8 mouse cellular contexts compared by ENCODE assay signal in the genomic region with DNA sequence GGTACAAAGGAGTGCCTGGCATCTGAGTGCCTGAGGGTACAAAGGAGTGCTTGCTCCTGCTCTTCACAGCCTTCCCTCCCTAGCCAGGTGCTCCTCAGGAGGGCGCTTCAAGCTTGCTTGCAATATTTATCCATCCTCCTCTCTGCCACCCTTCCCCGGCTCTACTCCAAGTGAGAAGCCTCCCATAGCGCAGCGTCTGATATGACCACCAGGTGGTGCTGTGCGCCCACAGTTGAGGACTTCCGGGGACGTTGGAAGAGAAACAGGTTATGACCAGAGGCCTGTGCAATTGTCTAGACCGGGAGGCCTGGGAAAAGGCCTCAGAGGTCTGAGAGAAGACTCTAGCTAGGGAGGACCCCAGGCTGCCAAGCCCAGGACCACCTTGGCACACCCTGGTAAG. TPM values are rescaled to one million over a fixed set of nuclear protein-coding genes. Genes with fewer than 3 reads are reported as not detected.
DNase-seq lines count a peak whose midpoint lies in the region; ATAC-seq and TF ChIP-seq lines count a peak whose summit lies in the region.

No protein-coding gene starts in this region.

- H3K4me3 ChIP-seq in cortical plate, adult 2 months (ENCODE audit: insufficient read depth, low read length): no peak overlapping the region

- ATAC-seq in inflammation-experienced regulatory T-cells, adult 6 months: peak; percentile 85
- ATAC-seq in megakaryocyte progenitor cell, adult 5-6 weeks (replicated peaks; ENCODE audit: poor library complexity): peak; percentile 98

- peak; percentile 97 for TF ChIP-seq CTCF in cortical plate, adult 2 months (IDR thresholded peaks at IDR 0.05; ENCODE audit: extremely low read depth, insufficient read depth, low read length)

- DNase-seq in adipocyte (ENCODE audit: low spot score): peak; percentile 91
- DNase-seq in gastrocnemius, postnatal 10 days: peak; percentile 89
- DNase-seq in left cerebral cortex, adult 8-10 months (ENCODE audit: low spot score in 2 of 2): peak; percentile 87 to 96
- DNase-seq in right cerebral cortex, adult 2 months (ENCODE audit: low spot score in 2 of 2): peak; percentile 95 to 98
- DNase-seq in urinary bladder, adult 2 months (ENCODE audit: low spot score): peak; percentile 79

- TF ChIP-seq POLR2A in cortical plate, adult 2 months (IDR thresholded peaks at IDR 0.05; ENCODE audit: extremely low read depth, insufficient read depth, low read length): 0 out of 2 replicates have a peak, but pooled peaks have one; percentile 15

- H3K27ac ChIP-seq in cortical plate, adult 2 months (ENCODE audit: insufficient read depth, low read length): peak overlapping the region; percentile 75

- H3K4me1 ChIP-seq in cortical plate, adult 2 months (ENCODE audit: control insufficient read depth, insufficient read depth, low read length): peaks cover 6% of the 10 kb centered on the region

RNA-seq across cellular contexts. Expression of a gene that starts 6.7 kb away (rescaled TPM):
- 995 and 1,039 TPM in 2 replicates for polyA plus RNA-seq in cortical plate, adult 2 months (2012; rRNA removed)
- total RNA-seq in gastrocnemius, postnatal 10 days (2021): 1 to 10 TPM; 5.9 to 7.2 TPM
- polyA plus RNA-seq in inflammation-experienced regulatory T-cells, adult 6 months (2017; shearing (Covaris generic)): 1 to 10 TPM; 1.0 to 2.1 (median 1.2) TPM
- total RNA-seq in left cerebral cortex, adult 8-10 months (2022): 1,000 to 10,000 TPM in 2 of 4 experiments, 100 to 1,000 TPM in 2; 966 to 1,102 (median 1,006) TPM
- 0.02 TPM in 1 of 2 replicates, not detected in the other for total RNA-seq in megakaryocyte progenitor cell, adult 5-6 weeks (2015)
- total RNA-seq in megakaryocyte progenitor cell, adult 5-6 weeks (2017): 0.03 TPM in 1 of 2 replicates, not detected in the other
- 20.1 and 23.5 TPM in 2 replicates for polyA plus RNA-seq in urinary bladder, adult 2 months (2012; rRNA removed)

RNA-seq across cellular contexts. Expression of a gene that starts 12.9 kb away (rescaled TPM):
- 28.2 and 30.6 TPM in 2 replicates for polyA plus RNA-seq in cortical plate, adult 2 months (2012; rRNA removed)
- total RNA-seq in gastrocnemius, postnatal 10 days (2021): 10 to 100 TPM; 32.3 to 35.7 TPM
- polyA plus RNA-seq in inflammation-experienced regulatory T-cells, adult 6 months (2017; shearing (Covaris generic)): 10 to 100 TPM; 11.9 to 16.6 (median 14.9) TPM
- total RNA-seq in left cerebral cortex, adult 8-10 months (2022): 10 to 100 TPM; 51.6 to 54.5 (median 52.7) TPM
- total RNA-seq in megakaryocyte progenitor cell, adult 5-6 weeks (2015): 4.5 and 6.1 TPM in 2 replicates
- total RNA-seq in megakaryocyte progenitor cell, adult 5-6 weeks (2017): 4.7 and 6.4 TPM in 2 replicates
- 12.9 and 17.8 TPM in 2 replicates for polyA plus RNA-seq in urinary bladder, adult 2 months (2012; rRNA removed)

RNA-seq across cellular contexts. Expression of a gene that starts 51.1 kb away (rescaled TPM):
- 19.1 and 19.2 TPM in 2 replicates for polyA plus RNA-seq in cortical plate, adult 2 months (2012; rRNA removed)
- total RNA-seq in gastrocnemius, postnatal 10 days (2021): under 1 TPM in 1 of 2 experiments, not detected in 1; 0.11 TPM
- not detected for polyA plus RNA-seq in inflammation-experienced regulatory T-cells, adult 6 months (2017; shearing (Covaris generic))
- total RNA-seq in left cerebral cortex, adult 8-10 months (2022): 10 to 100 TPM; 27.9 to 32.2 (median 28.2) TPM
- not detected in 2 replicates for total RNA-seq in megakaryocyte progenitor cell, adult 5-6 weeks (2015)
- not detected in 2 replicates for total RNA-seq in megakaryocyte progenitor cell, adult 5-6 weeks (2017)
- 0.04 TPM in 1 of 2 replicates, not detected in the other for polyA plus RNA-seq in urinary bladder, adult 2 months (2012; rRNA removed)

Comparison
In these comparisons a context has a peak if more than half of its experiments do, and no peak if none do; other contexts are left out.
1. RNA of a gene that starts 6.7 kb away (total RNA-seq): 966 to 1,102 TPM in left cerebral cortex, adult 8-10 months; 5.9 to 7.2 TPM in gastrocnemius, postnatal 10 days and 0.02 to 0.03 TPM in megakaryocyte progenitor cell, adult 5-6 weeks; every median in the first group is over 100 times any median in the second.
2. RNA of a gene that starts 12.9 kb away (total RNA-seq): 51.6 to 54.5 TPM in left cerebral cortex, adult 8-10 months and 32.3 to 35.7 TPM in gastrocnemius, postnatal 10 days; 4.5 to 6.4 TPM in megakaryocyte progenitor cell, adult 5-6 weeks; every median in the first group is over 4 times any median in the second.
3. RNA of a gene that starts 51.1 kb away (total RNA-seq): 27.9 to 32.2 TPM in left cerebral cortex, adult 8-10 months; 0.11 TPM in gastrocnemius, postnatal 10 days and not detected in megakaryocyte progenitor cell, adult 5-6 weeks; every median in the first group is over 10 times any median in the second.
4. Peak in every context shown above with its lines, with median percentiles within 50 percentile points of each other: DNase-seq.